Mouse (Mus musculus): ENCODE results near the gene 2010109A12Rik.

2010109A12Rik gene

DNA sequence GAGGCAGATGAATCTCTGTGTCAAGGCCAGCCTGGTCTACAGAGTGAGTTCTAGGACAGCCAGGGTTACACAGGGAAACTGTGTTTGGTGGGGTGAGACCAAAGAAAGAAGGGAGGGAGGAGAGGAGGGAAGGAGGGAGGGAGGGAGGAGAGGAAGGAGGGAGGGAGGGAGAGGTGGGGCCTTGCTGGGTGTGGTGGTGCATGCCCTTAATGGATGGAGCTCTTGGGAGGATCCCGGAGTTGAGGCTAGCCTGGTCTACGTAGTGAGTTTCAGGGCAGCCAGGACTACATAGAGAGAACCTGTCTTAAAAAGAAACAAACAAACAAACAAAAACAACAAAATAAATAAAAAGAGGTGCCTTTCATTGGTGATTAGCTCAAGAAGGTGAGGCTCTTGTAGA lies 26.5 kb downstream of the 2010109A12Rik start:
- DNase-seq, result no peak

DNA sequence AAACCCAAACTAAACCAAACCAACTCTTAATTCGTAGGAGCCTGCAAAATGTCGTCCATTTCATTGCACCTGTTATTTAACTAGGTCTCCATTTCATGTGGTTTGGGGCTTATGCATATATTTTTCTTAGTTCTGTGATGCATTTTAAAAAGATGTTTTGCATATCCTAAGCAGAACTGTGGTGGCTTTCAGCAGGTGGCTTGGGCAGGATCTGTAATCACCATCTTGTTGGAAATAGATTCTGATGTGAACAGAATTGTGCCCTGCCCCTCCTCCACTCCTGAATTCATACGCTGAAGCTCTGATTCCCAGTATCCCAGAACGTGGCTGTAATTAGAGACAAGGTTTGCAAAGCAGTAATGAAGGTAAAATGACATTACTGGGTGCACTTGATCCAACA lies 27.8 kb downstream of the 2010109A12Rik start:
- no peak for DNase-seq

GRCm38 (mm10) chr5:93234605-93235004 lies 28.3 kb downstream of the 2010109A12Rik start:
- DNase-seq, result no peak

DNA sequence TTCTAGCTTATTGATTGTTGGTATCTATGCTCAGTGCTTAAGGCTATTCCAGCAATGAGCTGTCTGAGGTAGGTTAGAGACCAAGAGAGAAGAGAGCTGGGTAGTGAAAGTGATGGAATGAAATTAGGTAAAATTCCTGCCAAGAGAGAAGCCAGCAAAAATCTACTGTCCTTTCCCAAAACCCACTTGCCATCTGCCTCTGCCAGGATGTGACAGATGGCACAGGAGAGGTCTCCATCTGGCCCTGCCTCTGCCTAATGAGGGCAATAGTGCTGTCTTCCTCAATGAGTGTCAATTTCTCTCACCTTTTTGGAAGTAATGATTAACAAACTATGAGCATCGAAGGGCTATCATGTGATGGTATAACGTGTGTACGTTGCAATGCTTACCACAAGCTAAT lies 29.6 kb downstream of the 2010109A12Rik start:
- DNase-seq, result no peak

DNA sequence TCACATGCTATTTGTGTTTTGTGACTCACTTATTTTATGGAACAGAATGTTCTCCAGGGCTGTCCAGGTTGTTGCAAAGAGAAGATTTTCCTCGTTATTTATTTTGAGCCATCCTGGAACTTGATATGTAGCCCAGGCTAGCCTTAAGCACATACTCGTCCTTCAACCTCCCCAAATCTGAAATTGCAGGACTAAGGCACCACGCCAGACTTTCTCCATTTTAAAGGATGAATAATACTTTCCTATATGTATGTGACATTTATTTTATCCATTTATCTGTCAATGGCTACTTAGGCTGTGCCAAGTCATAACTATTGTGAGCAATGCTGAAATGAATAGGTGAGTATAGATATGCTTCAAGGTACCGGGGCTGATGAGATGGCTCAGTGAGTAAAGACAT lies 30.2 kb downstream of the 2010109A12Rik start:
- DNase-seq, result no peak

DNA sequence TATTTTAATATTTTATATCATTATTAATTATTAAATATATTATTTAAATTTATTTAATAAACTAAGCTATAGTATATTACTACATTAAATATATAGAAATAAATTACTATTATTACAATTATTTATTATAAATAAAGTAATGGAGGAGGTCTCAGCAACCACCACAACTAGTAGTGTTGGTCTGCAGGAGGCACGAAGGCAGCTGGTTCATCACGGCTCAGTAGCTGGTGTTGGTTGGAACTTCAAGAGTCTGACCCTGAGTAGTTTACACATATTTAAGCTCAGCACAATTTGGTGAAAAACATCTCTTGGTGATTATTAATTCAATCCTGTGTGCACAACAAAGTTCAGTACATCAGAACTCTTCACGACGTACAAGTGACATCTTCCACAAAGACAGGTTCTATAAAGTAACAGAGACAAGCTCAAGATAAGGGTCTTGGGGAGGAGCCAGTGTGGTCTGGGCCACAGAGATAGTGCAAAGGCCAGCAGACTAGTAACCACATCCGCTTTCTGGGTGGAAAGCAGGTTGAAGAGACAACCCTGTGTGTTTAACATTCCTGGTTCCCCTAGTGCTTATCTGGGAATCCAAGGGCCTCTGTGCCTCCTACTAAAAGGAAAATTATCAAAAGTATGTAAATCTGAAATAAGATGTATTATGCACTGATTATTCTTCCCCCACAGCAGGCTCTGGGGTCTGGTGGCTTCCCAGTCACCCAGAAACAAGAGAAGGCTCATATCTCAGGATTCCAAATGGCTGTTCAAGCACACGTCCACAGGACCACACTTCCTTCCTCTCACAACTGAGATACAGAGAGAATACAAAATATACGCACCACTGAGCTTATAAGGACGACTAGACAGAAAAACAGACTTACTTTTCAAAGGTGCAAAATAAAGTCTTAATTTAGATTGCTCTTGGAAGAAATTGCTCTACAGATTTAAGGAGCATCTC lies 33.5 kb downstream of the 2010109A12Rik start:
- no peak for DNase-seq

- no peak for DNase-seq
Measured at GRCm38 (mm10) chr5:93245280-93245679, 39.0 kb downstream of the 2010109A12Rik start.

DNA sequence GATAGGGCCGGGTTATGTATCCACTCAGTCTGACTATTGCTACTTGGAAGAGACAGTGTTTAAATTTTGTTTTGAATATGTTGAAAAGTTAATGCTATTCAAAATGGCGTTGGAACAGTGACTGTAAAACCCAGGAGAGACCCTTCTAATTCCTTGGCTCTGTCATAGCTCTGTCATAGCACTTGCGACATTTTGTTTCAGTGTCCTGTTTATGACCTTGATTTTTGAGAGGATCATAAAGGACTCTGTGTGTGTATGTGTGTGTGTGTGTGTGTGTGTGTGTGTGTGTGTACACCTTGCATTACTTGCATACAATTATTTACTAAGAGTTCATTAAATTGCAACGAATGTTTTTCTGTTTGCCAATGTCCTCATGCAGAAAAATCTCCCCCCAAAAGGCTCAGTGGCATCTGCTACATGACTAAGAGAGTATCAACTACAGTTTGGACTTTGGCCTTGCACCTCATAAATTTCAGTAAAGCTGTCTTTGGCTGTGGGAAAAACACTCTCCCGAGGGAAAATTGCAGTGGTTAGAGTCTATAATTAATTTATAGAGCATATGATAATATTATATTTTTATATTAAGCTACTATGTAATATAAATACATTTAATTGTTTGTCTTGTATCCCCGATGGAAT lies 43.7 kb downstream of the 2010109A12Rik start:
- no peak for DNase-seq

- DNase-seq, result peak; percentile 71
Measured at GRCm38 (mm10) chr5:93251001-93251760, 44.9 kb downstream of the 2010109A12Rik start.

DNA sequence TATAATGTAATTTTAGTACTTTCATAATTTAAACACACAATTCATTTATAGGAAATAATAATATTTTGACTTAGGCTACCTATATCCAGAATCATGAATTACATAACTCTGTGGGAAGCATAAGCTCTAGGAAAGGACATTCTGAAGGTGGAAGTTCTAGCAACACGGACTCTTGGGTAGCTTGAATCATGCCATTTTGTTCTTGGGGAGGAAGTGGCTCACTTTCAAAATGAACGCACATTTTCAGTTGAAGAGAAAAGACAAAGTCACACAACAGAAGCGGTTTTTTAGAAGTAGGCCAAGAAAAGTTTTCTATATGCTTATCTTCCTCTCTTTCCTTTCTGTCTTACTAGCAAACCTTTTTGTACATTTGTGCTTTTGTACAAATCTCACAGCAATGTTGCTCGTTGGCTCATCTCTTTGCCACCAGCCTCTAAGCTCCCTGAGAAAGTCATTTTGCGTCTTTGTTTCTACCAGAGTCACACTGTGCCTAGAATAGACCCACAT lies 49.5 kb downstream of the 2010109A12Rik start:
- DNase-seq, result no peak

DNA sequence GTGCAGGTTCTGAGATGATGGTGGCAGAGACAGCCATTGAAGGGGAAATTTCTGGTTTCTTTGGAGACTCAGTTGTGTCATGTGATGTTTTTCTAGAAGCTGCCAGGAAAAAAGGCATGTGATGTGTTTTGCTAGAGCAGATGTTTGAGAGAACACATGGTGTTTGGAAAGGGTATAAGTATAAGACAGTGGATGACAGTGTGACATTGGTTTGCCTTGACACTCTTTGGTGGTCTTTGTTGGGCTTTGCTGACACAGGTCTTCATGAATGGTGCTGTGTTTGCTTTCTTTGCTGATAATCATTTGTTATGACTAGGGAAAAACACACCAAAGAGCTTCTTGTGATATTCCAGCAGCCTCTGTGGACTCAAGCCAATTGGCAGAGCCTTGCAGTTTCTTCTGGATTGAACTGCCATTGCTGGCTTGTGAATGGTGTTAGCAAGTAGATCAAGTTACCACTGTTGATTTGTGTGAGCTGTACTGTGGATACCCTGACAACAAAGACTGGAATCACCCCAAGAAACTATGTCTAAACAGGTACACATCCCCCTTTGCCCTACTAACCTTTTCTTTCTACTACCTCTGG lies 50.6 kb downstream of the 2010109A12Rik start:
- DNase-seq, result no peak

GRCm38 (mm10) chr5:93259349-93259748 lies 53.0 kb downstream of the 2010109A12Rik start:
- DNase-seq, result no peak

GRCm38 (mm10) chr5:93260983-93261382 lies 54.7 kb downstream of the 2010109A12Rik start:
- DNase-seq, result no peak

- peak; percentile 64 for DNase-seq
Measured at GRCm38 (mm10) chr5:93262751-93263150, 56.4 kb downstream of the 2010109A12Rik start.

Measured in lung, postnatal 14 days (tissue).